Mouse (Mus musculus): ENCODE results near the gene Hhipl1.

GRCm38 (mm10) chr12:108303778-108304365 lies 2.2 kb upstream of the Hhipl1 start:
- TF ChIP-seq CTCF (IDR thresholded peaks at IDR 0.05; ENCODE audit: borderline replicate concordance, extremely low read depth, insufficient read depth, insufficient read length) (no peak), POLR2A (IDR thresholded peaks at IDR 0.05; ENCODE audit: borderline replicate concordance, extremely low read depth, insufficient read depth, insufficient read length, poor library complexity, severe bottlenecking) (no peak)
